Mouse (Mus musculus): ENCODE measurements around the gene Osgep.

- peak; percentile 67; the same call in 1 of the 2 replicates for TF ChIP-seq EP300 (IDR thresholded peaks at IDR 0.05; ENCODE audit: insufficient read depth, low read depth, low read length)
- peak; percentile 65 for TF ChIP-seq POLR2A (IDR thresholded peaks at IDR 0.05; ENCODE audit: insufficient read depth, low read depth, low read length)
These were observed 6.2 kb upstream of the Osgep start, which contains the start of the genes Pip4p1 and Pnp for GRCm38 (mm10) chr14:50930754-50931492.
